Mouse (Mus musculus): ENCODE measurements around the gene Arhgap22. TPM values are rescaled to one million over a fixed set of nuclear protein-coding genes. Genes with fewer than 3 reads are reported as not detected.

Arhgap22 gene
- total and polyA plus RNA-seq, 3 experiments, result 0.17 to 0.39 (median 0.29) TPM

- H3K4me2 ChIP-seq (ENCODE audit: insufficient read depth, low read depth, poor library complexity, severe bottlenecking), result no peak overlapping the region
- no peaks in the 10 kb centered on the region for H3K79me2 ChIP-seq (replicated peaks; ENCODE audit: control insufficient read depth, extremely low read depth, insufficient read depth, poor library complexity, severe bottlenecking)
- H3K9me3 ChIP-seq (replicated peaks; ENCODE audit: low read length), result no peaks in the 10 kb centered on the region
- no peak for DNase-seq (ENCODE audit: extremely low read depth)
- H3K36me3 ChIP-seq (replicated peaks in 1 of 2; ENCODE audit: control insufficient read depth in 1 of 2, insufficient read depth in 1 of 2, low read length in 1 of 2), result no peaks in the 10 kb centered on the region
- no peak overlapping the region for H3K4me3 ChIP-seq (replicated peaks in 1 of 3; ENCODE audit: low read depth in 2 of 3, low read length in 2 of 3, poor library complexity in 1 of 3)
- H3K9ac ChIP-seq (ENCODE audit: insufficient read depth, low read depth), result no peak overlapping the region
- peaks cover 0 to 3% of the 10 kb centered on the region in 2 experiments; a peak in 1 of 4 replicates for H3K4me1 ChIP-seq (ENCODE audit: control insufficient read depth in 1 of 2, insufficient read depth in 2 of 2)
- H3K27ac ChIP-seq (ENCODE audit: insufficient read depth, low read depth), result no peak overlapping the region
- in situ Hi-C loops (cut with MboI; ENCODE audit: low pct_ligation_motif_present, low pct_unique_long_range_greater_than_20kb, low sequenced_read_pairs), result no loop called here
- dilution Hi-C loops (cut with MboI; ENCODE audit: extremely low pct_ligation_motif_present, extremely low pct_unique_long_range_greater_than_20kb, low sequenced_read_pairs), result no loop called here
- H3K27me3 ChIP-seq (replicated peaks), result peaks cover 10% of the 10 kb centered on the region
- no peak for TF ChIP-seq ZMIZ1 (IDR thresholded peaks at IDR 0.05; ENCODE audit: low read depth, low read length)
- no peak for TF ChIP-seq KAT2A (IDR thresholded peaks at IDR 0.05; ENCODE audit: insufficient replicate concordance, low read length)
- TF ChIP-seq USF2 (conservative IDR thresholded peaks at IDR 0.05; ENCODE audit: low read depth, low read length), result no peak
- TF ChIP-seq JUND (conservative IDR thresholded peaks at IDR 0.05; ENCODE audit: low read depth, low read length), result no peak
- TF ChIP-seq TBP (conservative IDR thresholded peaks at IDR 0.05; ENCODE audit: low read depth, low read length), result no peak
- TF ChIP-seq USF1 (IDR thresholded peaks at IDR 0.05; ENCODE audit: low read depth, low read length), result no peak
- no peak for TF ChIP-seq MXI1 (IDR thresholded peaks at IDR 0.05; ENCODE audit: low read depth, low read length)
- no peak for TF ChIP-seq RAD21 (IDR thresholded peaks at IDR 0.05; ENCODE audit: low read depth, low read length)
- TF ChIP-seq POLR2AphosphoS2 (IDR thresholded peaks at IDR 0.05; ENCODE audit: low read depth, low read length), result no peak
- no peak for TF ChIP-seq MAZ (IDR thresholded peaks at IDR 0.05; ENCODE audit: low read depth, low read length)
- no peak for TF ChIP-seq POLR2A (IDR thresholded peaks at IDR 0.05; ENCODE audit: low read depth, low read length)
- TF ChIP-seq ZC3H11A (IDR thresholded peaks at IDR 0.05; ENCODE audit: low read depth, low read length), result no peak
- TF ChIP-seq CHD2 (IDR thresholded peaks at IDR 0.05; ENCODE audit: low read length), result no peak
These were observed 33.8 kb downstream of the Arhgap22 start for GRCm38 (mm10) chr14:33247623-33248022.

- no peak overlapping the region for H3K27ac ChIP-seq (ENCODE audit: insufficient read depth, low read depth)
- H3K79me2 ChIP-seq (replicated peaks; ENCODE audit: control insufficient read depth, extremely low read depth, insufficient read depth, poor library complexity, severe bottlenecking), result no peaks in the 10 kb centered on the region
- no peaks in the 10 kb centered on the region for H3K36me3 ChIP-seq (replicated peaks in 1 of 2; ENCODE audit: control insufficient read depth in 1 of 2, insufficient read depth in 1 of 2, low read length in 1 of 2)
- in situ Hi-C loops (cut with MboI; ENCODE audit: low pct_ligation_motif_present, low pct_unique_long_range_greater_than_20kb, low sequenced_read_pairs) (no loop called here), dilution Hi-C loops (cut with MboI; ENCODE audit: extremely low pct_ligation_motif_present, extremely low pct_unique_long_range_greater_than_20kb, low sequenced_read_pairs) (no loop called here)
- H3K9ac ChIP-seq (ENCODE audit: insufficient read depth, low read depth), result no peak overlapping the region
- H3K27me3 ChIP-seq (replicated peaks), result peaks cover 3% of the 10 kb centered on the region
- no peaks in the 10 kb centered on the region for H3K9me3 ChIP-seq (replicated peaks; ENCODE audit: low read length)
- TF ChIP-seq TBP (conservative IDR thresholded peaks at IDR 0.05; ENCODE audit: low read depth, low read length) (no peak), CHD1 (IDR thresholded peaks at IDR 0.05; ENCODE audit: low read depth, low read length) (no peak), TCF12 (IDR thresholded peaks at IDR 0.05; ENCODE audit: low read depth, low read length) (no peak), ZNF384 (IDR thresholded peaks at IDR 0.05; ENCODE audit: low read depth, low read length) (no peak)
- peaks cover 0 to 3% of the 10 kb centered on the region in 2 experiments; a peak in 1 of 4 replicates for H3K4me1 ChIP-seq (ENCODE audit: control insufficient read depth in 1 of 2, insufficient read depth in 2 of 2)
- H3K4me3 ChIP-seq (replicated peaks in 1 of 3; ENCODE audit: low read depth in 2 of 3, low read length in 2 of 3, poor library complexity in 1 of 3), result no peak overlapping the region
- H3K4me2 ChIP-seq (ENCODE audit: insufficient read depth, low read depth, poor library complexity, severe bottlenecking), result no peak overlapping the region
- no peak for DNase-seq (ENCODE audit: extremely low read depth)
These were observed 34.9 kb downstream of the Arhgap22 start for GRCm38 (mm10) chr14:33248741-33249140.

All from CH12.LX (cell line).